In genomic region chr5:43113405-43114119, GRCm38 (mm10) we compare ENCODE assay signal across 15 mouse cellular contexts.
DNase-seq lines count a peak whose midpoint lies in the region; ATAC-seq and TF ChIP-seq lines count a peak whose summit lies in the region.
"Had no signal": no experiment of that assay in that cellular context is flagged by ENCODE, and none has a peak within 500 bp of the region (broad histone marks: within the 10 kb centered on the region; RNA-seq: fewer than 3 reads in every experiment).

No protein-coding gene starts in this region.

- no peak for ATAC-seq in heart, embryonic 16.5 days (replicated peaks; ENCODE audit: extremely low read depth, insufficient read depth, low FRiP score)

- H3K9me3 ChIP-seq in heart, embryonic 16.5 days (replicated peaks; ENCODE audit: control insufficient read depth, low read length) = no peaks in the 10 kb centered on the region
- H3K9me3 ChIP-seq: embryonic facial prominence, embryonic 12.5 days; G1E; hindbrain, embryonic 15.5 days; kidney, embryonic 15.5 days; midbrain, embryonic 12.5 days had no signal

- peak overlapping the region; percentile 47 for H3K4me2 ChIP-seq in heart, embryonic 16.5 days (ENCODE audit: low read depth, low read length)
- H3K4me2 ChIP-seq: embryonic facial prominence, embryonic 12.5 days; hindbrain, embryonic 15.5 days; kidney, embryonic 15.5 days; midbrain, embryonic 12.5 days had no signal

- TF ChIP-seq CTCF in heart, adult 2 months (IDR thresholded peaks at IDR 0.05) = no peak

- WGBS in heart, embryonic 16.5 days = 48% methylated on average over 12 of the region's 12 CpGs
- WGBS in heart, adult 2 months = 64% methylated on average over 12 of the region's 12 CpGs

- TF ChIP-seq EP300 in heart, adult 2 months (IDR thresholded peaks at IDR 0.05; ENCODE audit: insufficient read depth, low read depth, low read length) = no peak

- H3K9ac ChIP-seq in heart, embryonic 16.5 days (ENCODE audit: low read length) = peak overlapping the region; percentile 28; the same call in 1 of the 2 replicates
- no peak overlapping the region for H3K9ac ChIP-seq in heart, adult 2 months (ENCODE audit: low read depth, low read length)
- H3K9ac ChIP-seq: embryonic facial prominence, embryonic 12.5 days; hindbrain, embryonic 15.5 days; kidney, embryonic 15.5 days; midbrain, embryonic 12.5 days had no signal

- TF ChIP-seq POLR2A in heart, adult 2 months (IDR thresholded peaks at IDR 0.05; ENCODE audit: insufficient read depth, low read depth, low read length) = no peak

- no peaks in the 10 kb centered on the region for H3K4me1 ChIP-seq in heart, embryonic 16.5 days (ENCODE audit: control insufficient read depth, insufficient read depth, low read length)
- H3K4me1 ChIP-seq in heart, adult 2 months (ENCODE audit: control insufficient read depth, insufficient read depth, low read length) = no peaks in the 10 kb centered on the region
- H3K4me1 ChIP-seq: embryonic facial prominence, embryonic 12.5 days; hindbrain, embryonic 15.5 days; kidney, embryonic 15.5 days; midbrain, embryonic 12.5 days had no signal

- H3K79me2 ChIP-seq in heart, adult 2 months (replicated peaks; ENCODE audit: control insufficient read depth, insufficient read depth, low read length) = no peaks in the 10 kb centered on the region

- no peak for DNase-seq in heart, adult 2 months
- peak; percentile 5 for DNase-seq in CD4-positive helper T cell, adult 2 months (ENCODE audit: low read depth, low spot score)
- DNase-seq in ES-CJ7 (ENCODE audit: low read depth, low spot score) = peak; percentile 84
- peak; percentile 24 for DNase-seq in adrenal gland, postnatal 10 days
- DNase-seq in embryo, embryonic 9.5 days (ENCODE audit: extremely low spot score) = no peak
- no peak for DNase-seq in cerebellum, adult 8-10 months
- DNase-seq: cerebellum, postnatal 36 days; liver had no signal

- 0 out of 2 replicates have a peak overlapping the region, but pooled peaks have one; percentile 3 for H3K27ac ChIP-seq in heart, embryonic 16.5 days (ENCODE audit: low read length)
- no peak overlapping the region for H3K27ac ChIP-seq in heart, adult 2 months
- H3K27ac ChIP-seq: embryonic facial prominence, embryonic 12.5 days; hindbrain, embryonic 15.5 days; kidney, embryonic 15.5 days; midbrain, embryonic 12.5 days; stomach, postnatal 0 days had no signal

- no peaks in the 10 kb centered on the region for H3K27me3 ChIP-seq in heart, embryonic 16.5 days (ENCODE audit: control insufficient read depth, insufficient read depth, low read length)
- H3K27me3 ChIP-seq in heart, adult 2 months (ENCODE audit: control insufficient read depth, insufficient read depth, low read length) = no peaks in the 10 kb centered on the region
- H3K27me3 ChIP-seq: embryonic facial prominence, embryonic 12.5 days; hindbrain, embryonic 15.5 days; kidney, embryonic 15.5 days; midbrain, embryonic 12.5 days had no signal

- no peaks in the 10 kb centered on the region for H3K36me3 ChIP-seq in heart, embryonic 16.5 days (ENCODE audit: control insufficient read depth, insufficient read depth)
- no peaks in the 10 kb centered on the region for H3K36me3 ChIP-seq in heart, adult 2 months (ENCODE audit: control insufficient read depth, insufficient read depth, low read length)
- H3K36me3 ChIP-seq: embryonic facial prominence, embryonic 12.5 days; G1E; hindbrain, embryonic 15.5 days; kidney, embryonic 15.5 days; midbrain, embryonic 12.5 days had no signal

- intact Hi-C loops in heart, adult 2 months (cut with DNase I) = no loop called here

- H3K4me3 ChIP-seq in heart, embryonic 16.5 days (ENCODE audit: low read length) = peak overlapping the region; percentile 1; the same call in 1 of the 2 replicates
- H3K4me3 ChIP-seq in heart, adult 2 months = no peak overlapping the region
- H3K4me3 ChIP-seq: embryonic facial prominence, embryonic 12.5 days; hindbrain, embryonic 15.5 days; kidney, embryonic 15.5 days; midbrain, embryonic 12.5 days had no signal

Comparison
In these comparisons a context has a peak if more than half of its experiments do, and no peak if none do; other contexts are left out.
1. DNase-seq: peak in CD4-positive helper T cell, adult 2 months (single experiment), ES-CJ7 (single experiment) and adrenal gland, postnatal 10 days (single experiment); none in heart, adult 2 months (0 of 2), embryo, embryonic 9.5 days (single experiment) and cerebellum, adult 8-10 months (single experiment).